Mouse (Mus musculus) limb, embryonic 14.5 days (tissue): Measurements from ENCODE around the gene Shc3. TPM values are rescaled to one million over a fixed set of nuclear protein-coding genes. Genes with fewer than 3 reads are reported as not detected.

ENCODE experiments used
- ATAC-seq: fragments of 200-750 bp; cut with Nextera tagmentation; 2 replicates; pipeline ENCODE4 v1.8.0; 2017; ENCODE audit warnings: low read depth, moderate number of reproducible peaks, moderate TSS enrichment; ENCODE audit not compliant: low FRiP score
- DNase-seq: peaks from one replicate; pipeline ENCODE4 v3.0.0-alpha.2; 2015; ENCODE audit warnings: low spot score
- H3K27ac ChIP-seq: fragments of 300-500 bp; sonication (generic); replicated peaks from 2 replicates; pipeline ENCODE4 v1.5.1; 2014; ENCODE audit warnings: low read depth, mild to moderate bottlenecking, low read length, moderate library complexity, mixed read lengths
- H3K27me3 ChIP-seq: fragments of 300-500 bp; sonication (generic); 2 replicates; pipeline ENCODE4 v1.6.1; 2014; ENCODE audit warnings: low read length, mixed read lengths; ENCODE audit not compliant: control insufficient read depth, insufficient read depth
- H3K36me3 ChIP-seq: fragments of 300-500 bp; sonication (generic); 2 replicates; pipeline ENCODE4 v1.6.1; 2014; ENCODE audit warnings: mild to moderate bottlenecking, low read length, moderate library complexity, mixed read lengths; ENCODE audit not compliant: control insufficient read depth, insufficient read depth
- H3K4me1 ChIP-seq: fragments of 300-500 bp; sonication (generic); 2 replicates; pipeline ENCODE4 v1.6.1; 2014; ENCODE audit warnings: antibody characterized with exemption, low read length, mixed read lengths; ENCODE audit not compliant: control insufficient read depth, insufficient read depth
- H3K4me2 ChIP-seq: fragments of 300-500 bp; sonication (generic); replicated peaks from 2 replicates; pipeline ENCODE4 v1.6.1; 2014; ENCODE audit warnings: low read depth, mild to moderate bottlenecking, low read length, moderate library complexity; ENCODE audit not compliant: severe bottlenecking
- H3K4me3 ChIP-seq: fragments of 300-500 bp; sonication (generic); replicated peaks from 2 replicates; pipeline ENCODE4 v1.5.1; 2014; ENCODE audit warnings: low read length
- H3K9ac ChIP-seq: fragments of 300-500 bp; sonication (generic); 2 replicates; pipeline ENCODE4 v1.6.1; 2014; ENCODE audit warnings: mild to moderate bottlenecking, low read depth, low read length, moderate library complexity; ENCODE audit not compliant: severe bottlenecking
- H3K9me3 ChIP-seq: fragments of 300-500 bp; sonication (generic); 2 replicates; pipeline ENCODE4 v1.6.1; 2016; ENCODE audit warnings: low read length; ENCODE audit not compliant: control insufficient read depth
- POLR2A ChIP-seq: fragments of 200-500 bp; IDR thresholded peaks from 2 replicates; pipeline ENCODE4 v1.8.0; 2012; ENCODE audit warnings: inconsistent platforms, mild to moderate bottlenecking, moderate library complexity, borderline replicate concordance; ENCODE audit not compliant: insufficient read depth, insufficient read length; ENCODE audit errors: extremely low read depth
- whole genome bisulfite sequencing: fragments of 180-500 bp; shearing (Covaris S2); extraction: QIAGEN DNeasy Blood & Tissue Kit; methylation state at CpG from one replicate; pipeline ENCODE4 v1.1.7; 2014; 5-methylcytosine and 5-hydroxymethylcytosine counted together
- polyA plus RNA-seq, 2 experiments: library from polyadenylated mRNA; depleted of rRNA in 1 of 2; stranded (reverse) in 1 of 2; unstranded in 1 of 2; fragments of >200 nt; fragmentation: Nextera tagmentation in 1 of 2; extraction: Ambion mirVana in 1 of 2; gene quantifications; 2 replicates each; pipeline versions ENCODE4 v1.2.1 to v1.2.3; 2012 to 2014

The Shc3 gene
- polyA plus RNA-seq, 2 experiments, result 0.69 to 1.1 TPM

DNA sequence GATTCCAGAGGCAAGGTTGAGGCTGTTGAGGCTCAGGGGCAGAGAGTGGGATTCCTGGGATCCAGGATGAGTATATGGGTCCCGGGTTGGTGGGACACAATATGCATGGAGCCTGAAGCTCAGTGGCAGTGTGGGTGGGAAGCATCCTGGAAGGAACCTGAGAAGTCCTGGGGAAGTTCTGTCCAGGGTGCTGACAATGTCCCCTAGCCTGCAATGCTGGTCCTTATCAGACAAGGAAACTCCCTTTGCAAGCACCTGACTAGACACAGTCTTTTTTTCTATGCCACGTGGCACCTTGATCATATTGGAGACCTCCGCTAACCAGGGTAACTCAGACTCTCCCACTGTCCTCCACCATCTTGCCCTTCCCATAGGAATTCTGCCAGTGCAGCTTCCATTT is 80.3 kb downstream of the Shc3 start:
- ATAC-seq (no peak), DNase-seq (peak; percentile 42)
- WGBS, result 78% methylated on average over 3 of the region's 3 CpGs
- no peak overlapping the region for H3K9ac ChIP-seq
- no peaks in the 10 kb centered on the region for H3K4me1 ChIP-seq
- no peak overlapping the region for H3K4me3 ChIP-seq
- no peak overlapping the region for H3K27ac ChIP-seq
- H3K9me3 ChIP-seq, result no peaks in the 10 kb centered on the region
- no peaks in the 10 kb centered on the region for H3K27me3 ChIP-seq
- no peak for TF ChIP-seq POLR2A
- H3K4me2 ChIP-seq, result no peak overlapping the region
- H3K36me3 ChIP-seq, result no peaks in the 10 kb centered on the region

DNA sequence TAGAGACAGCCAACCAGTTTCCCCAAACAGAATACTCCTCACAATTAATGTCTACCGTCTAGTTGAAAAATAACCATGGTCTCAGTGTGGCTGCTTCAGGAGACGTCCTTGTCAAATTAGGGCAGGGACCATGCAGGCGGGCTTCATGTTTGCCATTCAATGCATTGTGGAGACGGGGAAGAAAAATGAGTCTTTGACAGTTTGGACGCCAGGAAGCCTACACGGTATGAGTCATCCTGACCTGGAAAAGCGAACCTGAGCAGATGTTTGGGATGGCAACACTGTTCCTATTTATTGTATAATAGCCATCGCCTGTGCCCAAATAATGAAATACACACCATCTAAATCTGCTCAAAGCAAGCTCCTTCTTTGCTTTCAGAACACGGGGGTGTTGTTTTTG is 83.9 kb downstream of the Shc3 start:
- no peaks in the 10 kb centered on the region for H3K27me3 ChIP-seq
- 85% methylated on average over 9 of the region's 9 CpGs for WGBS
- H3K9me3 ChIP-seq, result no peaks in the 10 kb centered on the region
- DNase-seq (no peak), ATAC-seq (no peak)
- no peak overlapping the region for H3K27ac ChIP-seq
- no peak overlapping the region for H3K4me2 ChIP-seq
- H3K9ac ChIP-seq, result no peak overlapping the region
- TF ChIP-seq POLR2A, result no peak
- H3K4me3 ChIP-seq, result no peak overlapping the region
- H3K36me3 ChIP-seq, result no peaks in the 10 kb centered on the region
- no peaks in the 10 kb centered on the region for H3K4me1 ChIP-seq

DNA sequence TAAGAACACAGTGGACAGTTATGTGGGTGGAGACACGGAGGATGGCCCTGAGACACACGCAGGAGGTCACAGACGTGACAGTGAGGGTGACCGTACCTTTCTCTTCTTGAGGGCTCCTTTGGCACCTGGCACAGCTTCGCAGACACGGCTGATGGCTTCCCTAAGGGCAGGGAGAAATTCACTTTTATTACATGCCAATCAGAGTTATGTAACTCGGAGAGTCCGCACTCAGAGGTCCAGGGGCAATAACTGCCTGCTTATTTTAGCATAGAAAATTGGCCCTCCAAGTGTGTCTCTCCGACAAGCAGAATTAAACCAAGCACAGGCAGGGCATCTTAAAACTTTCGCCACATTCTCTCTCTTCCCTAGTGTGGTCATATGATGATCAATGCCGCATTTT is 86.4 kb downstream of the Shc3 start:
- Histone ChIP-seq H3K27me3 (no peaks in the 10 kb centered on the region), H3K4me1 (no peaks in the 10 kb centered on the region), H3K9ac (no peak overlapping the region), H3K4me3 (no peak overlapping the region), H3K27ac (no peak overlapping the region), H3K9me3 (no peaks in the 10 kb centered on the region), H3K36me3 (no peaks in the 10 kb centered on the region), H3K4me2 (no peak overlapping the region)
- DNase-seq (no peak), ATAC-seq (no peak)
- TF ChIP-seq POLR2A, result no peak
- WGBS, result 78% methylated on average over 11 of the region's 11 CpGs

DNA sequence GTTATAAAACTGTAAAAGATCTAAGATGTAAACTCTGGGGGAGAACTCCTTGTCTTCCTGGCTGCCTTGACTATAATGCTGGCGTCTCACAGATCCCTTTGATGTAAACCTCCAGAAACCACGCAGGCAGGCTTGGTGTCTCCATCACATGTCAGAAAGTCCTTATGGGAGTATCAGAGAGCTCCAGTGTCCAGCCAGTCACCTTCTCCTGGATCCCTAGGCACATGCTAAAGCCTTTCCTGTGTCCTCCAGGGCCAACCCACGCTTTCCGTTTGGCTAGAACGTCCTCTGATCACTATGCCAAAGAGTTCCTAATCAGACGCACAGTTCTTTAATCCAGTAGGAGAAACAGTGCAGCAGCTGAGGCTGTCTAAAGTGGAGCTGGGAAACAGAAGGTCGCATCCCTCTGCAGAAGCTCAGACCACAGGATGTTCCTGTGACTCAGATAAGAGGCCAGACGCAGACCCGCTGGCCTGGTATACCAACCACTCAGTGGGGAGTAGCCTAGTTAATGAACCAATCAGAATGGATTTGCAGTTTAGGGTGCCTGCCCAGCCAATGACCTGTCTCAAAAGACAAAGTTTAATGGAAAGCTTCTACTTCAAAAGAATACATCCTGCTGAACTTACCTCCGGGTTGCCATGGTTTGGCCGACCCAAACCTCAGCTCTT is 88.7 kb downstream of the Shc3 start:
- Histone ChIP-seq H3K4me3 (no peak overlapping the region), H3K9me3 (no peaks in the 10 kb centered on the region), H3K36me3 (no peaks in the 10 kb centered on the region), H3K27ac (no peak overlapping the region), H3K4me2 (no peak overlapping the region), H3K27me3 (no peaks in the 10 kb centered on the region), H3K4me1 (no peaks in the 10 kb centered on the region), H3K9ac (no peak overlapping the region)
- 68% methylated on average over 11 of the region's 11 CpGs for WGBS
- ATAC-seq (no peak), DNase-seq (no peak)
- TF ChIP-seq POLR2A, result no peak

DNA sequence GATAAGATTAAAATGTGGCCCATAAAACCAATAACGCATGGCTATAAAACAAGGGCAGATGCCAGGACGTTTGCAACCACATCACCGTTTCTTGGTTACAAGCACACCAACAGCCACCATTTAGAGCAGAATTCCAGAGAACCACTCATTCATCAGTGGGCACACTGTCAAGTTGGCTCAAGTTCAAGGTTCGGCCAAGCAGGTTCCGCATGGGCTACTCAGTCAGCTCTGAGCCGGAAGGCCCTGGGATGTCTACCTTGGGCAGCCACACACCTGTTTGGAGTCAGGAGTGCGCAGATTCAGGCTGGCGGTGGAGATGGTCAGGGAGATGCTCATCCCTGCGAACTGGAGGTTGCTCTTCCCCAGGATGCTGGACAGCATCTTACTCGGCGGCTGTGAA is 89.4 kb downstream of the Shc3 start:
- DNase-seq, result no peak

More for the DNA sequence above, 89.4 kb downstream of the Shc3 start:
- Histone ChIP-seq H3K4me2 (no peak overlapping the region), H3K36me3 (no peaks in the 10 kb centered on the region), H3K27me3 (no peaks in the 10 kb centered on the region), H3K27ac (no peak overlapping the region), H3K9ac (no peak overlapping the region), H3K4me1 (no peaks in the 10 kb centered on the region), H3K4me3 (no peak overlapping the region), H3K9me3 (no peaks in the 10 kb centered on the region)
- no peak for ATAC-seq
- WGBS, result 62% methylated on average over 11 of the region's 11 CpGs
- no peak for TF ChIP-seq POLR2A
